Mouse (Mus musculus): ENCODE results near the gene Elk3. TPM values are rescaled to one million over a fixed set of nuclear protein-coding genes. Genes with fewer than 3 reads are reported as not detected.

Gene Elk3
- polyA plus RNA-seq, 1 experiment from 2014 or later = 44.9 TPM

- no peaks in the 10 kb centered on the region for H3K27me3 ChIP-seq (ENCODE audit: control insufficient read depth, insufficient read depth, low read depth, low read length)
- no peaks in the 10 kb centered on the region for H3K9me3 ChIP-seq (ENCODE audit: control insufficient read depth, low read length)
- H3K4me2 ChIP-seq (ENCODE audit: low read depth, low read length) = no peak overlapping the region
- no peak overlapping the region for H3K27ac ChIP-seq (ENCODE audit: low read length)
- H3K4me1 ChIP-seq (replicated peaks; ENCODE audit: control insufficient read depth, insufficient read depth, low read length) = peaks cover 3% of the 10 kb centered on the region; the same call in 1 of the 2 replicates
- peaks cover 16% of the 10 kb centered on the region for H3K36me3 ChIP-seq (ENCODE audit: control insufficient read depth, insufficient read depth, low read length)
- no peak overlapping the region for H3K4me3 ChIP-seq (ENCODE audit: low read length)
- no peak for ATAC-seq (ENCODE audit: low read depth)
- 80% methylated on average over 5 of the region's 5 CpGs for WGBS
- no peak overlapping the region for H3K9ac ChIP-seq (ENCODE audit: low read length)
Observed at GRCm38 (mm10) chr10:93231893-93232292, 79.0 kb downstream of the Elk3 start.

- peaks cover 3% of the 10 kb centered on the region; the same call in 1 of the 2 replicates for H3K4me1 ChIP-seq (replicated peaks; ENCODE audit: control insufficient read depth, insufficient read depth, low read length)
- no peaks in the 10 kb centered on the region for H3K27me3 ChIP-seq (ENCODE audit: control insufficient read depth, insufficient read depth, low read depth, low read length)
- 82% methylated on average over 4 of the region's 4 CpGs for WGBS
- ATAC-seq (ENCODE audit: low read depth) = no peak
- H3K36me3 ChIP-seq (ENCODE audit: control insufficient read depth, insufficient read depth, low read length) = peaks cover 15% of the 10 kb centered on the region
- H3K9ac ChIP-seq (ENCODE audit: low read length) = no peak overlapping the region
- H3K9me3 ChIP-seq (ENCODE audit: control insufficient read depth, low read length) = no peaks in the 10 kb centered on the region
- no peak overlapping the region for H3K4me2 ChIP-seq (ENCODE audit: low read depth, low read length)
- no peak overlapping the region for H3K27ac ChIP-seq (ENCODE audit: low read length)
- no peak overlapping the region for H3K4me3 ChIP-seq (ENCODE audit: low read length)
Observed at GRCm38 (mm10) chr10:93231490-93231889, 79.4 kb downstream of the Elk3 start.

- WGBS = 53% methylated on average over 11 of the region's 11 CpGs
- Histone ChIP-seq H3K27me3 (ENCODE audit: control insufficient read depth, insufficient read depth, low read depth, low read length) (no peaks in the 10 kb centered on the region), H3K9me3 (ENCODE audit: control insufficient read depth, low read length) (no peaks in the 10 kb centered on the region), H3K27ac (ENCODE audit: low read length) (no peak overlapping the region), H3K4me1 (replicated peaks; ENCODE audit: control insufficient read depth, insufficient read depth, low read length) (peaks cover 3% of the 10 kb centered on the region; the same call in 1 of the 2 replicates), H3K9ac (ENCODE audit: low read length) (no peak overlapping the region), H3K36me3 (ENCODE audit: control insufficient read depth, insufficient read depth, low read length) (peaks cover 10% of the 10 kb centered on the region), H3K4me2 (ENCODE audit: low read depth, low read length) (no peak overlapping the region), H3K4me3 (ENCODE audit: low read length) (no peak overlapping the region)
- ATAC-seq (ENCODE audit: low read depth) = no peak
Observed at GRCm38 (mm10) chr10:93228401-93229007, 82.4 kb downstream of the Elk3 start.

- Histone ChIP-seq H3K27me3 (ENCODE audit: control insufficient read depth, insufficient read depth, low read depth, low read length) (no peaks in the 10 kb centered on the region), H3K4me1 (replicated peaks; ENCODE audit: control insufficient read depth, insufficient read depth, low read length) (peaks cover 3% of the 10 kb centered on the region; the same call in 1 of the 2 replicates), H3K27ac (ENCODE audit: low read length) (no peak overlapping the region), H3K9ac (ENCODE audit: low read length) (no peak overlapping the region), H3K4me3 (ENCODE audit: low read length) (no peak overlapping the region), H3K36me3 (ENCODE audit: control insufficient read depth, insufficient read depth, low read length) (peaks cover 9% of the 10 kb centered on the region), H3K4me2 (ENCODE audit: low read depth, low read length) (no peak overlapping the region), H3K9me3 (ENCODE audit: control insufficient read depth, low read length) (no peaks in the 10 kb centered on the region)
- ATAC-seq (ENCODE audit: low read depth) = peak; percentile 62
- WGBS = 48% methylated on average over 8 of the region's 8 CpGs
Observed at GRCm38 (mm10) chr10:93227921-93228320, 83.0 kb downstream of the Elk3 start.

DNA sequence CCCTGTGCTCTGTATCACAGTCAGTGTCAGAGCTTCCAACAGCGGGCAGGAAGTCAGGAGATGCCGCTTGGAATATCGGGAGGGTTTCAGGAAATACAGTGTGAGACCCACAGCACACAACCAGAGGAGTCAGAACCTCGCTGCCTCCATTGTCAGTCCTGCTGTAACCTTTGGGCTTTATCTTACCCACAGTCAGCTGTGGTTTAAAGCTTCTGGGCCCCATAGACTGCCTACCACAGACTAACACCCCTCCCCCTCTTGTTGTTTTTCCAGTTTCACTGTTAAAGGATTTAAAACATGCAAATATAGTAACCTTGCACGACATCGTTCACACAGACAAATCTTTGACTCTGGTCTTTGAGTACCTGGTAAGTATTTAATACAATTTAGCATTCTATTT lies 85.2 kb downstream of the Elk3 start:
- Histone ChIP-seq H3K4me2 (ENCODE audit: low read depth, low read length) (no peak overlapping the region), H3K4me1 (replicated peaks; ENCODE audit: control insufficient read depth, insufficient read depth, low read length) (peaks cover 3% of the 10 kb centered on the region; the same call in 1 of the 2 replicates), H3K9me3 (ENCODE audit: control insufficient read depth, low read length) (no peaks in the 10 kb centered on the region), H3K36me3 (ENCODE audit: control insufficient read depth, insufficient read depth, low read length) (peaks cover 8% of the 10 kb centered on the region), H3K27ac (ENCODE audit: low read length) (no peak overlapping the region), H3K9ac (ENCODE audit: low read length) (no peak overlapping the region), H3K4me3 (ENCODE audit: low read length) (no peak overlapping the region), H3K27me3 (ENCODE audit: control insufficient read depth, insufficient read depth, low read depth, low read length) (no peaks in the 10 kb centered on the region)
- WGBS = 76% methylated on average over 6 of the region's 6 CpGs
- ATAC-seq (ENCODE audit: low read depth) = no peak

- no peaks in the 10 kb centered on the region for H3K27me3 ChIP-seq (ENCODE audit: control insufficient read depth, insufficient read depth, low read depth, low read length)
- H3K27ac ChIP-seq (ENCODE audit: low read length) = no peak overlapping the region
- WGBS = 75% methylated on average over 8 of the region's 8 CpGs
- no peak overlapping the region for H3K9ac ChIP-seq (ENCODE audit: low read length)
- H3K9me3 ChIP-seq (ENCODE audit: control insufficient read depth, low read length) = peaks cover 4% of the 10 kb centered on the region; the same call in 1 of the 2 replicates
- H3K36me3 ChIP-seq (ENCODE audit: control insufficient read depth, insufficient read depth, low read length) = peaks cover 38% of the 10 kb centered on the region
- ATAC-seq (ENCODE audit: low read depth) = no peak
- no peak overlapping the region for H3K4me2 ChIP-seq (ENCODE audit: low read depth, low read length)
- peaks cover 5% of the 10 kb centered on the region; the same call in 1 of the 2 replicates for H3K4me1 ChIP-seq (replicated peaks; ENCODE audit: control insufficient read depth, insufficient read depth, low read length)
- H3K4me3 ChIP-seq (ENCODE audit: low read length) = no peak overlapping the region
Observed at GRCm38 (mm10) chr10:93215051-93215763, 95.7 kb downstream of the Elk3 start.

DNA sequence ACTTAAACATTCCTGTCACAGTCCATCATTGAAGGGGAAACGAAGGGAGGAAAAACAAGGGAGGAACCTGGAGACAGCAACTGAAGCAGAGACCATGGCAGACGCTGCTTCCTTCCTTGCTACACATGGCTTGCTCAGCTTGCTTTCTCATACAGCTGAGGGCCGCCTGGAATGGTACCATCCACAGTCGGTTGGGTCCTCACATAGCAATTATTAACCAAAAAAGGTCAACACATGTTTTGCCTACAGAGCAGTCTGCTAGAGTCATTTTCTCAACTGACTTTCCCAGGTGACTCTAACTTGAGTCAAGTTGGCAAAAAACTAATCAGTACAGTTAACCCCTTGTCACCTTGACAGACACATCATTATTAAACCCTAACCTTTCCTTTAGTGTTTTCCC lies 96.7 kb downstream of the Elk3 start:
- 58% methylated on average over 4 of the region's 4 CpGs for WGBS
- no peak overlapping the region for H3K27ac ChIP-seq (ENCODE audit: low read length)
- no peak for ATAC-seq (ENCODE audit: low read depth)

DNA sequence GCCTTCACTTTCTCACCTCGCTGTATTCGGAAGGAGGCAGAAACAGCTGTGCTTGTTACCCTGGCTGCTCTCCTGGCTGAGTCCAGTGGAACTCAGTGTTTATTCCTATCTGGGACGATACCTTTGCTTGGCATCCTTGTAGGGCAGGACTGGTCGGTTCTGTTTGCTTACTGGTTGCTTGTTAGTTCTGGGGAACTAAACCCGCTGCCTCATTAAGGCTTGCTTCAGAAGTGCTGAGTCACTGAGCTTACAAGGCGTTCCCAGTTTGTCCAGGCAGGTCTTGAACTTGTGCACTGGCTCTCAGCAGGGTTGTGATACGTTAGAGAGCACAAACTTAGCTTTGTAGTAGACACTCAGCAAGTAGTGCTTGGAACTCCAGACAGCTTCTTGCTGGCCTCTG lies 97.6 kb downstream of the Elk3 start:
- 64% methylated on average over 7 of the region's 7 CpGs for WGBS
- no peak for ATAC-seq (ENCODE audit: low read depth)
- H3K9me3 ChIP-seq (ENCODE audit: control insufficient read depth, low read length) = peaks cover 4% of the 10 kb centered on the region; the same call in 1 of the 2 replicates
- no peak overlapping the region for H3K9ac ChIP-seq (ENCODE audit: low read length)
- H3K4me2 ChIP-seq (ENCODE audit: low read depth, low read length) = no peak overlapping the region
- H3K4me3 ChIP-seq (ENCODE audit: low read length) = no peak overlapping the region
- no peaks in the 10 kb centered on the region for H3K27me3 ChIP-seq (ENCODE audit: control insufficient read depth, insufficient read depth, low read depth, low read length)
- H3K27ac ChIP-seq (ENCODE audit: low read length) = no peak overlapping the region
- peaks cover 38% of the 10 kb centered on the region for H3K36me3 ChIP-seq (ENCODE audit: control insufficient read depth, insufficient read depth, low read length)
- peaks cover 5% of the 10 kb centered on the region; the same call in 1 of the 2 replicates for H3K4me1 ChIP-seq (replicated peaks; ENCODE audit: control insufficient read depth, insufficient read depth, low read length)

More for the DNA sequence above, 96.7 kb downstream of the Elk3 start:
- Histone ChIP-seq H3K4me3 (ENCODE audit: low read length) (no peak overlapping the region), H3K4me1 (replicated peaks; ENCODE audit: control insufficient read depth, insufficient read depth, low read length) (peaks cover 5% of the 10 kb centered on the region; the same call in 1 of the 2 replicates), H3K36me3 (ENCODE audit: control insufficient read depth, insufficient read depth, low read length) (peaks cover 38% of the 10 kb centered on the region), H3K27me3 (ENCODE audit: control insufficient read depth, insufficient read depth, low read depth, low read length) (no peaks in the 10 kb centered on the region), H3K4me2 (ENCODE audit: low read depth, low read length) (no peak overlapping the region), H3K9ac (ENCODE audit: low read length) (no peak overlapping the region), H3K9me3 (ENCODE audit: control insufficient read depth, low read length) (peaks cover 4% of the 10 kb centered on the region; the same call in 1 of the 2 replicates)

DNA sequence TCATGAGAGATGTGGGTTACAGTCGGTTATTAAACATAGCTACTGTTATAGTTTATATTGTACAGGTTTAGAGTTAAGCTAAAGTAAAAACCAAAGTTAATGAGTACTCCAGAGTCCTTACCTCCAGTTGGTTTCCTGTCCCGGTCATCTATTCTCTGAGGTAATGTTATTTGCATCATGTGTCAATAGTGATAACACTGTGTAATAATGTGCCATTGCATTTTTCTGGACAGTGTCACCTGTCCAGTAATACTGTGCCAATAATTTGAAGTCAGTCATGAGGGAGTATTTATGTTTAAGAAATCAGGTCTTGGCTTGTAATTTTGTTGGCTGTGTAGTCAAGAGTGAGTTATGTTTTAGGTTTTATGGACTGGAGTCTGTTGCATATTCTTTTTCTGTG lies 98.2 kb downstream of the Elk3 start:
- H3K4me1 ChIP-seq (replicated peaks; ENCODE audit: control insufficient read depth, insufficient read depth, low read length) = peaks cover 5% of the 10 kb centered on the region; the same call in 1 of the 2 replicates
- H3K4me2 ChIP-seq (ENCODE audit: low read depth, low read length) = no peak overlapping the region
- H3K36me3 ChIP-seq (ENCODE audit: control insufficient read depth, insufficient read depth, low read length) = peaks cover 35% of the 10 kb centered on the region
- no peak overlapping the region for H3K4me3 ChIP-seq (ENCODE audit: low read length)
- no peak for ATAC-seq (ENCODE audit: low read depth)
- H3K27me3 ChIP-seq (ENCODE audit: control insufficient read depth, insufficient read depth, low read depth, low read length) = no peaks in the 10 kb centered on the region
- no peak overlapping the region for H3K27ac ChIP-seq (ENCODE audit: low read length)
- peaks cover 4% of the 10 kb centered on the region; the same call in 1 of the 2 replicates for H3K9me3 ChIP-seq (ENCODE audit: control insufficient read depth, low read length)
- 71% methylated on average over 2 of the region's 2 CpGs for WGBS
- no peak overlapping the region for H3K9ac ChIP-seq (ENCODE audit: low read length)

Measured in lung, embryonic 16.5 days (tissue).